Mouse (Mus musculus): ENCODE data around the gene Gipc3. TPM values are rescaled to one million over a fixed set of nuclear protein-coding genes. Genes with fewer than 3 reads are reported as not detected.
A peak's percentile ranks its signal among the peaks of the same experiment; 100 is the strongest.

Gene Gipc3
- polyA plus RNA-seq, 1 experiment from 2014 or later, result not detected

GRCm38 (mm10) chr10:81344421-81345161 lies 1.5 kb upstream of the Gipc3 start:
- H3K4me2 ChIP-seq, result no peak overlapping the region
- H3K9me3 ChIP-seq, result no peaks in the 10 kb centered on the region
- peak overlapping the region; percentile 37; the same call in 1 of the 2 replicates for H3K9ac ChIP-seq
- H3K27ac ChIP-seq (replicated peaks), result no peak overlapping the region; the same call in 1 of the 2 replicates
- no peak for ATAC-seq (ENCODE audit: extremely low read depth, insufficient number of reproducible peaks, low FRiP score, low TSS enrichment)
- H3K36me3 ChIP-seq, result peaks cover 34% of the 10 kb centered on the region
- 32% methylated on average over 8 of the region's 8 CpGs for WGBS
- no peak overlapping the region for H3K4me3 ChIP-seq
- peaks cover 65% of the 10 kb centered on the region for H3K4me1 ChIP-seq
- peaks cover 50% of the 10 kb centered on the region for H3K27me3 ChIP-seq (replicated peaks)

GRCm38 (mm10) chr10:81341333-81341949 lies 1.6 kb downstream of the Gipc3 start:
- Histone ChIP-seq H3K27me3 (replicated peaks) (peaks cover 69% of the 10 kb centered on the region), H3K4me3 (no peak overlapping the region), H3K4me1 (peaks cover 41% of the 10 kb centered on the region), H3K9me3 (no peaks in the 10 kb centered on the region), H3K27ac (replicated peaks) (no peak overlapping the region), H3K36me3 (peaks cover 14% of the 10 kb centered on the region), H3K4me2 (no peak overlapping the region), H3K9ac (no peak overlapping the region)
- 37% methylated on average over 16 of the region's 16 CpGs for WGBS
- ATAC-seq (ENCODE audit: extremely low read depth, insufficient number of reproducible peaks, low FRiP score, low TSS enrichment), result no peak

- Histone ChIP-seq H3K4me2 (no peak overlapping the region), H3K4me3 (no peak overlapping the region), H3K9ac (no peak overlapping the region), H3K27ac (replicated peaks) (no peak overlapping the region), H3K9me3 (no peaks in the 10 kb centered on the region), H3K36me3 (peaks cover 7% of the 10 kb centered on the region), H3K4me1 (peaks cover 45% of the 10 kb centered on the region), H3K27me3 (replicated peaks) (peaks cover 66% of the 10 kb centered on the region)
- 38% methylated on average over 17 of the region's 17 CpGs for WGBS
- ATAC-seq (ENCODE audit: extremely low read depth, insufficient number of reproducible peaks, low FRiP score, low TSS enrichment), result no peak
Measured at GRCm38 (mm10) chr10:81340551-81341332, 2.3 kb downstream of the Gipc3 start.

- WGBS, result 84% methylated on average over 4 of the region's 4 CpGs
- H3K9me3 ChIP-seq, result no peaks in the 10 kb centered on the region
- peaks cover 52% of the 10 kb centered on the region for H3K4me1 ChIP-seq
- peaks cover 10% of the 10 kb centered on the region; the same call in 1 of the 2 replicates for H3K36me3 ChIP-seq
- H3K4me3 ChIP-seq, result no peak overlapping the region
- H3K4me2 ChIP-seq, result no peak overlapping the region
- no peak for ATAC-seq (ENCODE audit: extremely low read depth, insufficient number of reproducible peaks, low FRiP score, low TSS enrichment)
- peak overlapping the region; percentile 52; the same call in 1 of the 2 replicates for H3K9ac ChIP-seq
- H3K27ac ChIP-seq (replicated peaks), result peak overlapping the region; percentile 72
- H3K27me3 ChIP-seq (replicated peaks), result peaks cover 41% of the 10 kb centered on the region
Measured at GRCm38 (mm10) chr10:81336558-81336957, 6.5 kb downstream of the Gipc3 start.

GRCm38 (mm10) chr10:81335393-81336340 lies 7.4 kb downstream of the Gipc3 start:
- Histone ChIP-seq H3K36me3 (peaks cover 10% of the 10 kb centered on the region; the same call in 1 of the 2 replicates), H3K27ac (replicated peaks) (peak overlapping the region; percentile 73), H3K9ac (peak overlapping the region; percentile 65), H3K4me2 (peak overlapping the region; percentile 11; the same call in 1 of the 2 replicates), H3K4me3 (no peak overlapping the region), H3K9me3 (no peaks in the 10 kb centered on the region), H3K27me3 (replicated peaks) (peaks cover 34% of the 10 kb centered on the region), H3K4me1 (peaks cover 50% of the 10 kb centered on the region)
- ATAC-seq (ENCODE audit: extremely low read depth, insufficient number of reproducible peaks, low FRiP score, low TSS enrichment), result no peak
- WGBS, result 44% methylated on average over 18 of the region's 19 CpGs

- 0 out of 2 replicates have a peak overlapping the region, but pooled peaks have one; percentile 73 for H3K27ac ChIP-seq (replicated peaks)
Measured at GRCm38 (mm10) chr10:81334324-81334723, 8.7 kb downstream of the Gipc3 start.

GRCm38 (mm10) chr10:81332277-81332676 lies 10.8 kb downstream of the Gipc3 start:
- peak overlapping the region; percentile 20 for H3K4me3 ChIP-seq
- 29% methylated on average over 29 of the region's 29 CpGs for WGBS

More at GRCm38 (mm10) chr10:81334324-81334723, 8.7 kb downstream of the Gipc3 start:
- 73% methylated on average over 11 of the region's 11 CpGs for WGBS
- Histone ChIP-seq H3K9ac (peak overlapping the region; percentile 65; the same call in 1 of the 2 replicates), H3K9me3 (no peaks in the 10 kb centered on the region), H3K4me1 (peaks cover 60% of the 10 kb centered on the region), H3K4me2 (no peak overlapping the region), H3K36me3 (peaks cover 10% of the 10 kb centered on the region; the same call in 1 of the 2 replicates), H3K4me3 (no peak overlapping the region), H3K27me3 (replicated peaks) (peaks cover 34% of the 10 kb centered on the region)
- no peak for ATAC-seq (ENCODE audit: extremely low read depth, insufficient number of reproducible peaks, low FRiP score, low TSS enrichment)

GRCm38 (mm10) chr10:81330007-81330406 lies 13.1 kb downstream of the Gipc3 start:
- Histone ChIP-seq H3K4me3 (peak overlapping the region; percentile 34; the same call in 1 of the 2 replicates), H3K36me3 (peaks cover 37% of the 10 kb centered on the region), H3K4me2 (peak overlapping the region; percentile 63), H3K27ac (replicated peaks) (peak overlapping the region; percentile 96), H3K9ac (peak overlapping the region; percentile 78), H3K27me3 (replicated peaks) (peaks cover 15% of the 10 kb centered on the region), H3K9me3 (no peaks in the 10 kb centered on the region), H3K4me1 (peaks cover 74% of the 10 kb centered on the region)
- no peak for ATAC-seq (ENCODE audit: extremely low read depth, insufficient number of reproducible peaks, low FRiP score, low TSS enrichment)
- WGBS, result 58% methylated on average over 4 of the region's 4 CpGs

More at GRCm38 (mm10) chr10:81332277-81332676, 10.8 kb downstream of the Gipc3 start:
- Histone ChIP-seq H3K27ac (replicated peaks) (no peak overlapping the region), H3K36me3 (peaks cover 14% of the 10 kb centered on the region), H3K4me2 (peak overlapping the region; percentile 50), H3K4me1 (peaks cover 76% of the 10 kb centered on the region), H3K27me3 (replicated peaks) (peaks cover 17% of the 10 kb centered on the region), H3K9me3 (no peaks in the 10 kb centered on the region), H3K9ac (peak overlapping the region; percentile 64)
- no peak for ATAC-seq (ENCODE audit: extremely low read depth, insufficient number of reproducible peaks, low FRiP score, low TSS enrichment)

GRCm38 (mm10) chr10:81329194-81329975 lies 13.7 kb downstream of the Gipc3 start:
- Histone ChIP-seq H3K9me3 (no peaks in the 10 kb centered on the region), H3K4me3 (peak overlapping the region; percentile 34), H3K27me3 (replicated peaks) (peaks cover 15% of the 10 kb centered on the region), H3K9ac (peak overlapping the region; percentile 78), H3K36me3 (peaks cover 41% of the 10 kb centered on the region), H3K4me1 (peaks cover 68% of the 10 kb centered on the region), H3K27ac (replicated peaks) (peak overlapping the region; percentile 96), H3K4me2 (peak overlapping the region; percentile 63)
- WGBS, result 43% methylated on average over 10 of the region's 10 CpGs
- ATAC-seq (ENCODE audit: extremely low read depth, insufficient number of reproducible peaks, low FRiP score, low TSS enrichment), result peak; percentile 53

All from heart, embryonic 13.5 days (tissue).